Mouse (Mus musculus): ENCODE results near the gene Rgs9bp.

- TF ChIP-seq CTCF (IDR thresholded peaks at IDR 0.05; ENCODE audit: low read depth, low read length) (no peak), EP300 (IDR thresholded peaks at IDR 0.05; ENCODE audit: insufficient read depth, low read depth, low read length) (no peak)
These were observed 1.2 kb downstream of the Rgs9bp start for GRCm38 (mm10) chr7:35584068-35584785.

Measured in ES-Bruce4 (cell line).